ENCODE assay signal across 15 mouse cellular contexts in the genomic region with DNA sequence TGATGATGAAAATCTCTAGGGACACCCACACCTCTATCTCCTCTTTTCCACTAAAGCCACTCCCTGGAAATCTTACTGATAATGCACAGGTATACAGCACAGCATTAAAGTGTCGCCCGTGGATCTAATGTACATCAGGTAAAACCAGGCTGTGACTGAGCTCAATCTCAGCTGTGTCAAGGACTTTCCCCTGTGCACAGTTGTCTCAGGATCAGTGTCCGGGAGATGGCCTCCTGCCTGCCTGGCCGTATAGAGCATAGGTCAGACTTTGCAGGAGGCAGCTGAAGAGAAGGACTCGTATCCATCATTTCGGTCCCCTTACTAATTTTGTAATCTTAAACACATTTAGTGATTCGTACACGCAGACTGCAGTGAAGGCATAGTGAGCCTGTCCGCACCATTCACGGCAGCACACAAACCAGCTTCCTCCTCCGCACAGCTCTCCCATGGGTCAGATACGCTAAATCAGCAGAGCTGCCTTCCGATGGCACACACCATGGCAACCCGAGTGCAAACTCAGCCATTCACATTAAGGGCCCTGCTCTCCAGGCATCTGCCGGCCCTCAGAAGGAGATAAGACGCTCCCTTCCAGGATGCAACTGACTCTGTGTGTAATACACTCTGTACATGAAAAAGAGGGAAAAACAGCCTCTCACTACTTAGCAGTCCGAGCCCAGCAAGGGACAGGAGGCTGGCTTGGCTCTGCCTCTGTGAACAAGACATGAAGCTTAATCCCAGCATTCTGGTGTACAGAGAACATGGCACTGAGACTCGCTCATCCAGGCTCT.
A peak's percentile ranks its signal among the peaks of the same experiment; 100 is the strongest.
DNase-seq lines count a peak whose midpoint lies in the region; ATAC-seq and TF ChIP-seq lines count a peak whose summit lies in the region.
"Had no signal": no experiment of that assay in that cellular context is flagged by ENCODE, and none has a peak within 500 bp of the region (broad histone marks: within the 10 kb centered on the region; RNA-seq: fewer than 3 reads in every experiment).

No protein-coding gene starts in this region.

- H3K36me3 ChIP-seq in hindbrain, embryonic 10.5 days: peaks cover 21% of the 10 kb centered on the region
- H3K36me3 ChIP-seq in neural tube, embryonic 14.5 days (ENCODE audit: control insufficient read depth, insufficient read depth, low read length): 0 out of 2 replicates have a peak, but pooled peaks cover 6% of the 10 kb centered on the region
- H3K36me3 ChIP-seq: lung, embryonic 15.5 days had no signal

- no peak overlapping the region for H3K4me2 ChIP-seq in neural tube, embryonic 14.5 days (ENCODE audit: low read depth, low read length)
- H3K4me2 ChIP-seq: embryonic facial prominence, embryonic 15.5 days; limb, embryonic 15.5 days; lung, embryonic 15.5 days had no signal

- H3K27me3 ChIP-seq in hindbrain, embryonic 10.5 days (ENCODE audit: insufficient read depth, poor library complexity, severe bottlenecking): no peaks in the 10 kb centered on the region
- no peaks in the 10 kb centered on the region for H3K27me3 ChIP-seq in neural tube, embryonic 14.5 days (ENCODE audit: control insufficient read depth, insufficient read depth, low read length)
- H3K27me3 ChIP-seq: CH12.LX; embryonic facial prominence, embryonic 15.5 days; limb, embryonic 15.5 days; lung, embryonic 15.5 days; megakaryocyte, embryonic 14.5 days had no signal

- 71% methylated on average over 18 of the region's 18 CpGs for WGBS in hindbrain, embryonic 10.5 days
- 41% methylated on average over 18 of the region's 18 CpGs for WGBS in neural tube, embryonic 14.5 days

- H3K9ac ChIP-seq in neural tube, embryonic 14.5 days (replicated peaks; ENCODE audit: low read depth, low read length): no peak overlapping the region
- H3K9ac ChIP-seq: embryonic facial prominence, embryonic 15.5 days; limb, embryonic 15.5 days; lung, embryonic 15.5 days had no signal

- H3K9me3 ChIP-seq in hindbrain, embryonic 10.5 days: no peaks in the 10 kb centered on the region
- H3K9me3 ChIP-seq in neural tube, embryonic 14.5 days (ENCODE audit: control insufficient read depth, low read length): no peaks in the 10 kb centered on the region
- H3K9me3 ChIP-seq: embryonic facial prominence, embryonic 15.5 days; limb, embryonic 15.5 days; lung, embryonic 15.5 days; megakaryocyte, embryonic 14.5 days had no signal

- peaks cover 3% of the 10 kb centered on the region; the same call in 1 of the 2 replicates for H3K4me1 ChIP-seq in hindbrain, embryonic 10.5 days (replicated peaks)
- H3K4me1 ChIP-seq in neural tube, embryonic 14.5 days (ENCODE audit: control insufficient read depth, insufficient read depth, low read length): no peaks in the 10 kb centered on the region
- H3K4me1 ChIP-seq: embryonic facial prominence, embryonic 15.5 days; limb, embryonic 15.5 days; lung, embryonic 15.5 days had no signal

- DNase-seq in layer of hippocampus, adult 2 months (ENCODE audit: low spot score in 2 of 2): no peak
- no peak for DNase-seq in layer of hippocampus, adult 9-11 months
- DNase-seq in hindbrain, embryonic 10.5 days (ENCODE audit: low spot score): peak; percentile 28
- peak; percentile 34 for DNase-seq in mesoderm, embryonic 11.5 days (ENCODE audit: low read depth, low spot score)
- DNase-seq in urinary bladder, postnatal 14 days (ENCODE audit: low spot score): no peak
- DNase-seq in right cerebral cortex, postnatal 10 days (ENCODE audit: low spot score in 2 of 2): no peak
- DNase-seq: heart, adult 18-20 months; heart, postnatal 4 days; layer of hippocampus, postnatal 36 days had no signal

- peak overlapping the region; percentile 61; the same call in 1 of the 2 replicates for H3K27ac ChIP-seq in layer of hippocampus, adult 2 months
- H3K27ac ChIP-seq in hindbrain, embryonic 10.5 days: peak overlapping the region; percentile 45; the same call in 1 of the 2 replicates
- H3K27ac ChIP-seq in neural tube, embryonic 14.5 days (ENCODE audit: low read depth, low read length): 0 out of 2 replicates have a peak overlapping the region, but pooled peaks have one; percentile 49
- H3K27ac ChIP-seq: embryonic facial prominence, embryonic 15.5 days; limb, embryonic 15.5 days; lung, embryonic 15.5 days had no signal

- no peak for TF ChIP-seq CTCF in layer of hippocampus, adult 2 months (conservative IDR thresholded peaks at IDR 0.05)

- no peak overlapping the region for H3K4me3 ChIP-seq in layer of hippocampus, adult 2 months
- no peak overlapping the region for H3K4me3 ChIP-seq in hindbrain, embryonic 10.5 days
- no peak overlapping the region for H3K4me3 ChIP-seq in neural tube, embryonic 14.5 days (ENCODE audit: low read depth, low read length)
- H3K4me3 ChIP-seq: embryonic facial prominence, embryonic 15.5 days; limb, embryonic 15.5 days; lung, embryonic 15.5 days; megakaryocyte, embryonic 14.5 days had no signal

- peak; percentile 92 for ATAC-seq in neural tube, embryonic 14.5 days (ENCODE audit: low read depth)

Comparison
In these comparisons a context has a peak if more than half of its experiments do, and no peak if none do; other contexts are left out.
1. DNase-seq: peak in hindbrain, embryonic 10.5 days (single experiment) and mesoderm, embryonic 11.5 days (single experiment); none in layer of hippocampus, adult 2 months (0 of 2), layer of hippocampus, adult 9-11 months (single experiment), urinary bladder, postnatal 14 days (single experiment) and right cerebral cortex, postnatal 10 days (0 of 2).
2. Peak in every context shown above with its lines, with median percentiles within 50 percentile points of each other: H3K27ac ChIP-seq.